Mouse (Mus musculus): ENCODE data around the gene Pih1d1. TPM values are rescaled to one million over a fixed set of nuclear protein-coding genes. Genes with fewer than 3 reads are reported as not detected.

The Pih1d1 gene
- total RNA-seq, 2 experiments from 2014 or later, result 32.0 to 38.1 TPM

- no peak for DNase-seq
Observed at GRCm38 (mm10) chr7:45193406-45193805, 39.3 kb downstream of the Pih1d1 start.

GRCm38 (mm10) chr7:45193871-45194785, 40.0 kb downstream of the Pih1d1 start:
- no peak for DNase-seq

- peak; percentile 48 for DNase-seq
Observed at GRCm38 (mm10) chr7:45195341-45196175, 41.5 kb downstream of the Pih1d1 start.

- DNase-seq, result no peak
Observed at GRCm38 (mm10) chr7:45196176-45196535, 42.1 kb downstream of the Pih1d1 start.

- no peak for DNase-seq
Observed at GRCm38 (mm10) chr7:45196994-45197393, 42.9 kb downstream of the Pih1d1 start.

GRCm38 (mm10) chr7:45198435-45198834, 44.3 kb downstream of the Pih1d1 start:
- peak; percentile 60 for DNase-seq

GRCm38 (mm10) chr7:45198961-45199360, 44.9 kb downstream of the Pih1d1 start:
- no peak for DNase-seq

GRCm38 (mm10) chr7:45202654-45203053, 48.6 kb downstream of the Pih1d1 start:
- no peak for DNase-seq

- peak; percentile 79 for DNase-seq
Observed at GRCm38 (mm10) chr7:45204380-45205143, 50.5 kb downstream of the Pih1d1 start, which contains the start of gene Ccdc155. Gene Ccdc155, minus strand, starts transcription at chr7:45204892.

GRCm38 (mm10) chr7:45208260-45208659, 54.2 kb downstream of the Pih1d1 start:
- DNase-seq, result no peak

Small RNAs within 50 kb of the gene (microRNA-seq; reads per million reads assigned to microRNA genes)
- gene Mir150 (ENCODE audit: borderline replicate concordance in 2 of 2) (833 to 1,261 reads per million in 2 experiments), gene Mir5121 (ENCODE audit: borderline replicate concordance in 2 of 2) (13.8 to 22.8 reads per million in 2 experiments), gene Mir7055 (ENCODE audit: borderline replicate concordance in 2 of 2) (0 reads per million in 2 experiments)

Other genes starting within 250 kb of the Pih1d1 start
- 10 to 100 TPM; 57.1 to 57.2 TPM for gene Ap2a1, start 224.8 kb upstream of the Pih1d1 start, total RNA-seq (2021)
- gene Tsks, start 211.1 kb upstream of the Pih1d1 start, total RNA-seq (2021), result not detected
- gene Cpt1c, start 179.5 kb upstream of the Pih1d1 start, total RNA-seq (2021), result 1 to 10 TPM; 1.6 to 2.0 TPM
- gene Prmt1, start 167.7 kb upstream of the Pih1d1 start, total RNA-seq (2021), result 100 to 1,000 TPM; 119 to 142 TPM
- 10 to 100 TPM; 16.1 to 20.9 TPM for gene Irf3, start 156.7 kb upstream of the Pih1d1 start, total RNA-seq (2021)
- gene Bcl2l12, start 155.6 kb upstream of the Pih1d1 start, total RNA-seq (2021), result 1 to 10 TPM; 7.4 to 9.6 TPM
- gene Scaf1, start 137.9 kb upstream of the Pih1d1 start, total RNA-seq (2021), result 10 to 100 TPM; 35.8 to 38.1 TPM
- gene Rras, start 136.3 kb upstream of the Pih1d1 start, total RNA-seq (2021), result 10 to 100 TPM; 22.5 to 30.6 TPM
- 10 to 100 TPM; 14.1 to 16.1 TPM for gene Prr12, start 101.4 kb upstream of the Pih1d1 start, total RNA-seq (2021)
- gene Nosip, start 91.9 kb upstream of the Pih1d1 start, total RNA-seq (2021), result 10 to 100 TPM; 30.8 to 31.6 TPM
- gene Prrg2, start 91.6 kb upstream of the Pih1d1 start, total RNA-seq (2021), result 1 to 10 TPM; 6.9 to 9.1 TPM
- gene Rcn3, start 62.1 kb upstream of the Pih1d1 start, total RNA-seq (2021), result 10 to 100 TPM; 24.0 to 32.8 TPM
- gene Fcgrt, start 50.5 kb upstream of the Pih1d1 start, total RNA-seq (2021), result 10 to 100 TPM; 40.3 to 54.5 TPM
- 100 to 1,000 TPM; 413 to 448 TPM for gene Rps11, start 29.9 kb upstream of the Pih1d1 start, total RNA-seq (2021)
- 100 to 1,000 TPM; 520 to 561 TPM for gene Rpl13a, start 25.5 kb upstream of the Pih1d1 start, total RNA-seq (2021)
- gene Gm45713, start 18.1 kb upstream of the Pih1d1 start, total RNA-seq (2021), result not detected
- gene Flt3l, start 17.9 kb upstream of the Pih1d1 start, total RNA-seq (2021), result 1 to 10 TPM; 4.2 TPM
- 10 to 100 TPM; 15.6 to 15.9 TPM for gene Aldh16a1, start 281 bp downstream of the Pih1d1 start, total RNA-seq (2021)
- gene Slc17a7, start 9.6 kb downstream of the Pih1d1 start, total RNA-seq (2021), result 1 to 10 TPM; 1.1 to 2.5 TPM
- gene Gfy, start 25.3 kb downstream of the Pih1d1 start, total RNA-seq (2021), result not detected
- not detected for gene Pth2, start 26.7 kb downstream of the Pih1d1 start, total RNA-seq (2021)
- gene Ccdc155, start 50.6 kb downstream of the Pih1d1 start, total RNA-seq (2021), result under 1 TPM; 0.19 to 0.23 TPM
- gene Dkkl1, start 57.8 kb downstream of the Pih1d1 start, total RNA-seq (2021), result not detected
- 1 to 10 TPM; 2.5 to 2.8 TPM for gene Tead2, start 61.5 kb downstream of the Pih1d1 start, total RNA-seq (2021)
- 1 to 10 TPM; 1.3 to 2.0 TPM for gene Cd37, start 84.8 kb downstream of the Pih1d1 start, total RNA-seq (2021)
- not detected for gene Slc6a16, start 86.8 kb downstream of the Pih1d1 start, total RNA-seq (2021)
- gene Slc6a21, start 123.2 kb downstream of the Pih1d1 start, total RNA-seq (2021), result not detected
- 10 to 100 TPM; 17.0 to 18.3 TPM for gene Trpm4, start 179.5 kb downstream of the Pih1d1 start, total RNA-seq (2021)
- 100 to 1,000 TPM; 812 to 910 TPM for gene Hrc, start 181.0 kb downstream of the Pih1d1 start, total RNA-seq (2021)
- under 1 TPM; 0.18 to 0.38 TPM for gene Ppfia3, start 212.7 kb downstream of the Pih1d1 start, total RNA-seq (2021)
- under 1 TPM in 1 of 2 experiments, not detected in 1; 0.67 TPM for gene Lin7b, start 216.3 kb downstream of the Pih1d1 start, total RNA-seq (2021)
- 10 to 100 TPM; 76.1 to 78.0 TPM for gene Snrnp70, start 241.4 kb downstream of the Pih1d1 start, total RNA-seq (2021)